26 mouse cellular contexts compared by ENCODE assay signal in the genomic region with DNA sequence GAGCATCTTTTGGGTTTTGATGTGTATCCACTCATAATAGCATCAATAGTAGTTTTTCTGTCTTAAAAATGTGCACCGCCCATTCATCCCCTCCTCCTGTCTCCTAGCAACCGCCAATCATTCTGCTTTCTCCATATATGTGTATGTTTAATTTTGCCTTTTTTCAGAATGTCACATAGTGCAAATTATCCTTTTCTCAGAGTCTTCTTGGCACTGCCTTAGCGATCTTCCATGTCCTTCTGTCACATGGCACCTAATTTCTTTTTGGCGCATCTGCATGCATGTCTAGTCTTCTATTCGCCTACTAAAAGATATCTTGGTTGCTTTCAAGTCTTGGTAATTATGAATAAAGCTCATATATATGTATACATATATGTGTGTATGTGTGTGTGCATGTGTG.
"Had no signal": no experiment of that assay in that cellular context is flagged by ENCODE, and none has a peak within 500 bp of the region (broad histone marks: within the 10 kb centered on the region; RNA-seq: fewer than 3 reads in every experiment).

No protein-coding gene starts in this region.

- H3K9ac ChIP-seq: embryonic facial prominence, embryonic 12.5 days; embryonic facial prominence, embryonic 13.5 days; embryonic facial prominence, embryonic 15.5 days; heart, embryonic 12.5 days; heart, embryonic 13.5 days had no signal

- H3K4me3 ChIP-seq: embryonic facial prominence, embryonic 10.5 days; embryonic facial prominence, embryonic 12.5 days; embryonic facial prominence, embryonic 13.5 days; embryonic facial prominence, embryonic 15.5 days; erythroblast, embryonic 14.5 days; forebrain, embryonic 10.5 days; gastrocnemius, adult 2 months; heart, adult 2 months; heart, embryonic 10.5 days; heart, embryonic 12.5 days; heart, embryonic 13.5 days had no signal

- DNase-seq: cerebellum, adult 8-10 months; cerebellum, adult 9-10 months; cerebellum, adult 9-11 months; cerebellum, postnatal 10 days; cerebellum, postnatal 14 days; cerebellum, postnatal 25 days; cerebellum, postnatal 36 days; embryo, embryonic 11 days; gastrocnemius, adult 2 months; gastrocnemius, postnatal 10 days; gastrocnemius, postnatal 14 days; gastrocnemius, postnatal 25 days; gastrocnemius, postnatal 36 days; heart, adult 11 months; heart, adult 18-20 months; heart, adult 2 months had no signal

- H3K4me1 ChIP-seq: embryonic facial prominence, embryonic 10.5 days; embryonic facial prominence, embryonic 12.5 days; forebrain, embryonic 10.5 days; heart, embryonic 10.5 days; heart, embryonic 12.5 days; heart, embryonic 13.5 days had no signal

- H3K9me3 ChIP-seq: embryonic facial prominence, embryonic 10.5 days; embryonic facial prominence, embryonic 12.5 days; embryonic facial prominence, embryonic 13.5 days; embryonic facial prominence, embryonic 15.5 days; forebrain, embryonic 10.5 days; heart, embryonic 10.5 days; heart, embryonic 12.5 days; heart, embryonic 13.5 days had no signal

- H3K27ac ChIP-seq: embryonic facial prominence, embryonic 10.5 days; embryonic facial prominence, embryonic 12.5 days; embryonic facial prominence, embryonic 13.5 days; embryonic facial prominence, embryonic 15.5 days; forebrain, embryonic 10.5 days; gastrocnemius, adult 2 months; heart, adult 2 months; heart, embryonic 10.5 days; heart, embryonic 13.5 days had no signal

- H3K4me2 ChIP-seq: embryonic facial prominence, embryonic 12.5 days; embryonic facial prominence, embryonic 13.5 days; embryonic facial prominence, embryonic 15.5 days; heart, embryonic 11.5 days; heart, embryonic 12.5 days; heart, embryonic 13.5 days had no signal

- H3K27me3 ChIP-seq: embryonic facial prominence, embryonic 12.5 days; embryonic facial prominence, embryonic 13.5 days; embryonic facial prominence, embryonic 15.5 days; heart, embryonic 12.5 days; heart, embryonic 13.5 days had no signal

- H3K36me3 ChIP-seq: embryonic facial prominence, embryonic 10.5 days; embryonic facial prominence, embryonic 12.5 days; embryonic facial prominence, embryonic 13.5 days; embryonic facial prominence, embryonic 15.5 days; forebrain, embryonic 10.5 days; heart, embryonic 10.5 days; heart, embryonic 12.5 days; heart, embryonic 13.5 days had no signal
